Mouse (Mus musculus) small intestine, adult 2 months (tissue): ENCODE data around the gene Rps6ka5. TPM values are rescaled to one million over a fixed set of nuclear protein-coding genes. Genes with fewer than 3 reads are reported as not detected.

Experiments used
- H3K27ac ChIP-seq: fragments of 200-500 bp; 2 replicates; pipeline ENCODE4 v1.5.1; 2012; ENCODE audit warnings: low read depth, low read length, control low read depth, inconsistent platforms; ENCODE audit not compliant: insufficient read depth
- H3K27me3 ChIP-seq: fragments of 200-500 bp; 2 replicates; pipeline ENCODE4 v1.6.1; 2012; ENCODE audit warnings: mild to moderate bottlenecking, moderate library complexity, low read length, inconsistent platforms; ENCODE audit not compliant: control insufficient read depth, insufficient read depth
- H3K36me3 ChIP-seq: fragments of 200-500 bp; 2 replicates; pipeline ENCODE4 v1.6.1; 2012; ENCODE audit warnings: mild to moderate bottlenecking, low read length, control low read depth, inconsistent platforms; ENCODE audit not compliant: control insufficient read depth, insufficient read depth
- H3K4me1 ChIP-seq: fragments of 200-500 bp; 2 replicates; pipeline ENCODE4 v1.6.1; 2012; ENCODE audit warnings: low read length, inconsistent platforms, mixed read lengths; ENCODE audit not compliant: control insufficient read depth, insufficient read depth, insufficient read length
- H3K4me3 ChIP-seq: fragments of 200-500 bp; 2 replicates; pipeline ENCODE4 v1.5.1; 2012; ENCODE audit warnings: low read depth, mild to moderate bottlenecking, control low read depth, inconsistent platforms, low read length, moderate library complexity
- CTCF ChIP-seq: fragments of 200-500 bp; IDR thresholded peaks from 2 replicates; pipeline ENCODE4 v1.5.1; 2012; ENCODE audit warnings: low read depth, mild to moderate bottlenecking, control low read depth, inconsistent platforms, low read length, moderate library complexity, mixed read lengths; ENCODE audit not compliant: insufficient replicate concordance, insufficient read length; ENCODE audit errors: extremely low read depth
- POLR2A ChIP-seq: fragments of 200-500 bp; IDR thresholded peaks from 2 replicates; pipeline ENCODE4 v1.6.1; 2012; ENCODE audit warnings: low read depth, mild to moderate bottlenecking, control low read depth, inconsistent platforms, low read length, moderate library complexity
- WGBS: fragments of 180-500 bp; shearing (Covaris S2); methylation state at CpG from one replicate; pipeline ENCODE4 v1.1.7; 2018; 5-methylcytosine and 5-hydroxymethylcytosine counted together
- polyA plus RNA-seq: library from polyadenylated mRNA; depleted of rRNA; stranded (reverse); fragments of >200 nt; gene quantifications from 2 replicates; pipeline ENCODE4 v1.2.3, GENCODE M21; 2012; rRNA removed

Gene Rps6ka5
- 0.62 TPM in 2 replicates for polyA plus RNA-seq

- TF ChIP-seq CTCF (no peak), POLR2A (no peak)
- no peak within 1 kb of the TSS for H3K27ac ChIP-seq
- H3K27me3 ChIP-seq = no peaks in the 10 kb centered on the region
- peaks cover 3% of the 10 kb centered on the region; the same call in 1 of the 2 replicates for H3K4me1 ChIP-seq
- H3K36me3 ChIP-seq = no peaks in the 10 kb centered on the region
- no peak within 1 kb of the TSS for H3K4me3 ChIP-seq
- WGBS = 94% methylated on average over 4 of the region's 4 CpGs
These were observed at the start of gene Rps6ka5 for GRCm38 (mm10) chr12:100726651-100727050. Rps6ka5 (minus strand) TSS chr12:100726983.

- no peaks in the 10 kb centered on the region for H3K36me3 ChIP-seq
- TF ChIP-seq CTCF (no peak), POLR2A (no peak)
- H3K4me3 ChIP-seq = no peak overlapping the region
- WGBS = 23% methylated on average over 8 of the region's 8 CpGs
- H3K4me1 ChIP-seq = peaks cover 41% of the 10 kb centered on the region
- peak overlapping the region; percentile 96 for H3K27ac ChIP-seq
- H3K27me3 ChIP-seq = no peaks in the 10 kb centered on the region
These were observed 49.3 kb upstream of the Rps6ka5 start for GRCm38 (mm10) chr12:100775911-100776581.

- Histone ChIP-seq H3K4me3 (no peak overlapping the region), H3K27me3 (no peaks in the 10 kb centered on the region), H3K36me3 (no peaks in the 10 kb centered on the region), H3K4me1 (peaks cover 37% of the 10 kb centered on the region), H3K27ac (peak overlapping the region; percentile 96)
- TF ChIP-seq CTCF (no peak), POLR2A (no peak)
These were observed 48.5 kb upstream of the Rps6ka5 start for GRCm38 (mm10) chr12:100775291-100775690.

GRCm38 (mm10) chr12:100774756-100775155 lies 48.0 kb upstream of the Rps6ka5 start:
- Histone ChIP-seq H3K4me3 (no peak overlapping the region), H3K27ac (no peak overlapping the region), H3K36me3 (no peaks in the 10 kb centered on the region), H3K4me1 (peaks cover 31% of the 10 kb centered on the region), H3K27me3 (no peaks in the 10 kb centered on the region)
- 88% methylated on average over 7 of the region's 7 CpGs for WGBS
- no peak for TF ChIP-seq POLR2A
- TF ChIP-seq CTCF = no peak

- H3K36me3 ChIP-seq = no peaks in the 10 kb centered on the region
- H3K4me1 ChIP-seq = peaks cover 20% of the 10 kb centered on the region
- WGBS = 5% methylated on average over 7 of the region's 7 CpGs
- TF ChIP-seq POLR2A (no peak), CTCF (peak; percentile 70; the same call in 1 of the 2 replicates)
- H3K27me3 ChIP-seq = no peaks in the 10 kb centered on the region
- no peak overlapping the region for H3K4me3 ChIP-seq
- H3K27ac ChIP-seq = peak overlapping the region; percentile 36; the same call in 1 of the 2 replicates
These were observed 45.6 kb upstream of the Rps6ka5 start for GRCm38 (mm10) chr12:100772230-100772984.

- no peaks in the 10 kb centered on the region for H3K27me3 ChIP-seq
- WGBS = 84% methylated on average over 3 of the region's 3 CpGs
- H3K36me3 ChIP-seq = no peaks in the 10 kb centered on the region
- TF ChIP-seq CTCF (no peak), POLR2A (no peak)
- H3K4me1 ChIP-seq = peaks cover 10% of the 10 kb centered on the region
- no peak overlapping the region for H3K27ac ChIP-seq
- no peak overlapping the region for H3K4me3 ChIP-seq
These were observed 44.0 kb upstream of the Rps6ka5 start for GRCm38 (mm10) chr12:100770765-100771164.

- H3K4me1 ChIP-seq = peaks cover 5% of the 10 kb centered on the region
- H3K27ac ChIP-seq = no peak overlapping the region
- H3K36me3 ChIP-seq = no peaks in the 10 kb centered on the region
- H3K27me3 ChIP-seq = no peaks in the 10 kb centered on the region
- TF ChIP-seq POLR2A (no peak), CTCF (no peak)
- 89% methylated on average over 6 of the region's 6 CpGs for WGBS
- no peak overlapping the region for H3K4me3 ChIP-seq
These were observed 43.1 kb upstream of the Rps6ka5 start for GRCm38 (mm10) chr12:100769871-100770270.
